Mouse (Mus musculus) CD4-positive, CD25-positive, alpha-beta regulatory T cell, adult 4 months (primary cell): ENCODE results near the gene Pa2g4. TPM values are rescaled to one million over a fixed set of nuclear protein-coding genes. Genes with fewer than 3 reads are reported as not detected.
"Not testable (repeated sequence)": the region's sequence is repeated elsewhere in the genome, so short reads cannot be mapped to it uniquely, and the experiment has no call there.

Experiments used
- ATAC-seq: one replicate; pipeline ENCODE4 v1.8.0; 2017
- polyA plus RNA-seq, 2 experiments: library from polyadenylated mRNA; unstranded; fragments of 100-300 nt; shearing (Covaris generic); gene quantifications; one replicate each; pipeline ENCODE4 v1.2.1; 2017

Pa2g4 gene
- polyA plus RNA-seq, result 100 to 1,000 TPM; 114 to 117 TPM

GRCm38 (mm10) chr10:128565788-128566531, at the start of gene Pa2g4:
Gene Pa2g4, minus strand, starts transcription at chr10:128565987.
- ATAC-seq, result peak; percentile 98

- ATAC-seq, result no peak
Measured at GRCm38 (mm10) chr10:128614934-128615333, 49.1 kb upstream of the Pa2g4 start.

GRCm38 (mm10) chr10:128613820-128614219, 48.0 kb upstream of the Pa2g4 start:
- ATAC-seq, result not testable (repeated sequence)

GRCm38 (mm10) chr10:128613154-128613440, 47.3 kb upstream of the Pa2g4 start:
- peak; percentile 88 for ATAC-seq

GRCm38 (mm10) chr10:128612433-128613153, 46.8 kb upstream of the Pa2g4 start:
- ATAC-seq, result peak; percentile 88

- ATAC-seq, result no peak
Measured at GRCm38 (mm10) chr10:128606483-128606882, 40.7 kb upstream of the Pa2g4 start.

GRCm38 (mm10) chr10:128602470-128603128, 36.8 kb upstream of the Pa2g4 start:
- no peak for ATAC-seq

- no peak for ATAC-seq
Measured at GRCm38 (mm10) chr10:128601499-128601898, 35.7 kb upstream of the Pa2g4 start.

GRCm38 (mm10) chr10:128598476-128598875, 32.7 kb upstream of the Pa2g4 start:
- ATAC-seq, result no peak

- no peak for ATAC-seq
Measured at GRCm38 (mm10) chr10:128592797-128593196, 27.0 kb upstream of the Pa2g4 start.

- no peak for ATAC-seq
Measured at GRCm38 (mm10) chr10:128591436-128591835, 25.6 kb upstream of the Pa2g4 start.

- peak; percentile 49 for ATAC-seq
Measured at GRCm38 (mm10) chr10:128590193-128590690, 24.5 kb upstream of the Pa2g4 start.

GRCm38 (mm10) chr10:128589464-128590192, 23.8 kb upstream of the Pa2g4 start, which contains the start of gene Erbb3:
Gene Erbb3, minus strand, starts transcription at chr10:128589652.
- ATAC-seq, result peak; percentile 74

- no peak for ATAC-seq
Measured at GRCm38 (mm10) chr10:128588775-128589463, 23.1 kb upstream of the Pa2g4 start.

GRCm38 (mm10) chr10:128588136-128588535, 22.3 kb upstream of the Pa2g4 start:
- no peak for ATAC-seq

- no peak for ATAC-seq
Measured at GRCm38 (mm10) chr10:128587697-128588096, 21.9 kb upstream of the Pa2g4 start.

- no peak for ATAC-seq
Measured at GRCm38 (mm10) chr10:128587120-128587519, 21.3 kb upstream of the Pa2g4 start.

GRCm38 (mm10) chr10:128586546-128586945, 20.8 kb upstream of the Pa2g4 start:
- no peak for ATAC-seq

- no peak for ATAC-seq
Measured at GRCm38 (mm10) chr10:128584386-128584785, 18.6 kb upstream of the Pa2g4 start.

- ATAC-seq, result no peak
Measured at GRCm38 (mm10) chr10:128583644-128584043, 17.9 kb upstream of the Pa2g4 start.

- ATAC-seq, result no peak
Measured at GRCm38 (mm10) chr10:128579731-128580130, 13.9 kb upstream of the Pa2g4 start.

GRCm38 (mm10) chr10:128579298-128579697, 13.5 kb upstream of the Pa2g4 start:
- no peak for ATAC-seq
